Mouse (Mus musculus): ENCODE data around the gene Dpm1.

Gene Dpm1

DNA sequence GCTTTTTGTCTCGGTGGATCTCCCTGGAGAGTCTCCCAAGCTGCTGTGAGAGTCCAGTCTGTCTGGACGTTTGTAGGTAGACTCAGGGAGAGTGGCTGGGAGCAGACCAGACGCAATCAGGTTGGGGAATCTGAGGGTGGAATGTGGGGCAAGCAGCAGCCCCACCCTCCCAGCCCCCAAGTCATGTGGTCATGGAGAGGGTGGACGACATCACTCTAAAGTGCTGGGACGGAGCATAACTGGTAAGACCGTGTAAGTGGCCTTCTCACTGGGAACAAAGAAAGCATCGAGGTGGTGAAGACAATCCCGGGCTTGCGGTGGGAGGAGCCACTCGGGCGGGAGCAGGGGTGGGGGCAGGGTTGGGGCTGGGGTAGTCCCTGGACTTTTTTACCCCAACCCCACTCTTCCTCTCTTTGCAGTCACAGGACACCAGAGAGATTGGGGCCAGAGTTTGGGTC, 68.8 kb downstream of the Dpm1 start:
- DNase-seq: no peak

DNA sequence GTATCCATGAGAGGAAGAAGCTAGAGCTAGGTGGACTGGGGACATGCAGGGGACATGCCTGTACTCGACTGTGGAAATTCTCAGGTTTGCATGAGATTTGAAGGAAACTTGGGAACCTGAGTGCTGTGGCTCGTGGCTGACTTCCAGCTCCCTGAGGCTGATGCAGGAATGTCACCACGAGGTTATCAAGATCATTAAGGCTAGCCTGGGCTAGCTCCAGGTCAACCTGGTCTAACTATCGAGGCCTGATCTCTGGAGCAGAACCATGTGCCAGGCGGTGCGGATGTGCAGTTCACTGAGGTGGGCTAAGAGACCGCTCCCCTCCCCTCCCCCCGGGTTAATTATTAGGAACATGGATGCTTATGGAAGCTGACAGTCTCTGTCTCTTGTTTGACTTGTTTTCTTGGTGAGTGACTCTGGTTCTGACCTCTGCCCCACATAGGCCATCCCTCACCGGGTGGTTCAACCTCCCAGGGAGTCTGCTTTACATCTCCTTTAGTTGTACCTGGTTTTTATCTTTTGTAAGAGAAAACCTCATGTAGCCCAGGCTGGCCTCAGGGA, 69.9 kb downstream of the Dpm1 start:
- no peak for DNase-seq

Data from B cell, adult 2 months (primary cell).